Mouse (Mus musculus): ENCODE results near the gene Brk1. TPM values are rescaled to one million over a fixed set of nuclear protein-coding genes. Genes with fewer than 3 reads are reported as not detected.
A peak's percentile ranks its signal among the peaks of the same experiment; 100 is the strongest.

Gene Brk1
- total and polyA plus RNA-seq, 3 experiments: 112 to 245 (median 142) TPM

- in situ Hi-C loops (cut with MboI; ENCODE audit: low pct_ligation_motif_present, low pct_unique_long_range_greater_than_20kb, low sequenced_read_pairs): no loop called here
- TF ChIP-seq ETS1 (conservative IDR thresholded peaks at IDR 0.05; ENCODE audit: low read depth, low read length): peak; percentile 91
- no peak for TF ChIP-seq USF1 (IDR thresholded peaks at IDR 0.05; ENCODE audit: low read depth, low read length)
- TF ChIP-seq SMC3 (IDR thresholded peaks at IDR 0.05; ENCODE audit: low read depth, low read length): no peak
- no peak for TF ChIP-seq CHD2 (IDR thresholded peaks at IDR 0.05; ENCODE audit: low read length)
- no peak for TF ChIP-seq SIN3A (IDR thresholded peaks at IDR 0.05; ENCODE audit: low read length)
- peak; percentile 65; the same call in 1 of the 2 replicates for TF ChIP-seq ELF1 (IDR thresholded peaks at IDR 0.05; ENCODE audit: low read depth, low read length)
- no peak for TF ChIP-seq MAFK (IDR thresholded peaks at IDR 0.05; ENCODE audit: insufficient replicate concordance, low read length)
- TF ChIP-seq MYC (IDR thresholded peaks at IDR 0.05; ENCODE audit: low read depth, low read length): 0 out of 2 replicates have a peak, but pooled peaks have one; percentile 28
- no peak for TF ChIP-seq ZC3H11A (IDR thresholded peaks at IDR 0.05; ENCODE audit: low read depth, low read length)
- peak; percentile 71 for TF ChIP-seq JUN (IDR thresholded peaks at IDR 0.05; ENCODE audit: insufficient read depth, low read depth, low read length)
- TF ChIP-seq MXI1 (IDR thresholded peaks at IDR 0.05; ENCODE audit: low read depth, low read length): no peak
- no peak for TF ChIP-seq MAZ (IDR thresholded peaks at IDR 0.05; ENCODE audit: low read depth, low read length)
- peak; percentile 43; the same call in 1 of the 2 replicates for TF ChIP-seq TCF12 (IDR thresholded peaks at IDR 0.05; ENCODE audit: low read depth, low read length)
- TF ChIP-seq RCOR1 (conservative IDR thresholded peaks at IDR 0.05; ENCODE audit: low read depth, low read length): no peak; the same call in 1 of the 2 replicates
- no peak for TF ChIP-seq USF2 (conservative IDR thresholded peaks at IDR 0.05; ENCODE audit: low read depth, low read length)
- TF ChIP-seq MEF2A (IDR thresholded peaks at IDR 0.05; ENCODE audit: borderline replicate concordance, low read depth, low read length): peak; percentile 69; the same call in 1 of the 2 replicates
- no peak for TF ChIP-seq TBP (conservative IDR thresholded peaks at IDR 0.05; ENCODE audit: low read depth, low read length)
- peak; percentile 43 for TF ChIP-seq BHLHE40 (IDR thresholded peaks at IDR 0.05; ENCODE audit: low read depth, low read length)
- TF ChIP-seq POLR2AphosphoS2 (IDR thresholded peaks at IDR 0.05; ENCODE audit: low read depth, low read length): no peak
- TF ChIP-seq UBTF (IDR thresholded peaks at IDR 0.05; ENCODE audit: low read depth, low read length): no peak
- no peak for TF ChIP-seq NRF1 (IDR thresholded peaks at IDR 0.05; ENCODE audit: low read depth, low read length)
- no peak for TF ChIP-seq E2F4 (IDR thresholded peaks at IDR 0.05; ENCODE audit: insufficient replicate concordance, low read depth, low read length)
- peak; percentile 91 for TF ChIP-seq IRF4 (IDR thresholded peaks at IDR 0.05; ENCODE audit: low read depth, low read length)
- TF ChIP-seq HCFC1 (IDR thresholded peaks at IDR 0.05; ENCODE audit: low read depth, low read length): peak; percentile 31; the same call in 1 of the 2 replicates
- no peak for TF ChIP-seq CTCF (conservative IDR thresholded peaks at IDR 0.05 in 1 of 2, IDR thresholded peaks at IDR 0.05 in 1 of 2; ENCODE audit: low read depth in 2 of 2, low read length in 2 of 2)
- no peak for TF ChIP-seq GABPA (IDR thresholded peaks at IDR 0.05; ENCODE audit: insufficient replicate concordance, low read depth, low read length)
- no peak for TF ChIP-seq KAT2A (IDR thresholded peaks at IDR 0.05; ENCODE audit: insufficient replicate concordance, low read length)
- no peak for TF ChIP-seq ZMIZ1 (IDR thresholded peaks at IDR 0.05; ENCODE audit: low read depth, low read length)
- TF ChIP-seq ZNF384 (IDR thresholded peaks at IDR 0.05; ENCODE audit: low read depth, low read length): no peak
- TF ChIP-seq CHD1 (IDR thresholded peaks at IDR 0.05; ENCODE audit: low read depth, low read length): no peak
- peak; percentile 90 for TF ChIP-seq EP300 (IDR thresholded peaks at IDR 0.05; ENCODE audit: low read length)
- no peak for TF ChIP-seq PAX5 (IDR thresholded peaks at IDR 0.05; ENCODE audit: low read length)
- TF ChIP-seq NELFE (IDR thresholded peaks at IDR 0.05; ENCODE audit: low read depth, low read length): no peak
- TF ChIP-seq JUND (conservative IDR thresholded peaks at IDR 0.05; ENCODE audit: low read depth, low read length): peak; percentile 82; the same call in 1 of the 2 replicates
- no peak; the same call in none of the 2 replicates for TF ChIP-seq MAX (IDR thresholded peaks at IDR 0.05; ENCODE audit: low read length)
- TF ChIP-seq RAD21 (IDR thresholded peaks at IDR 0.05; ENCODE audit: low read depth, low read length): no peak
- TF ChIP-seq POLR2A (IDR thresholded peaks at IDR 0.05; ENCODE audit: low read depth, low read length): no peak
- TF ChIP-seq ZKSCAN1 (IDR thresholded peaks at IDR 0.05; ENCODE audit: borderline replicate concordance, low read depth, low read length): no peak
- Histone ChIP-seq H3K9ac (ENCODE audit: insufficient read depth, low read depth) (peak overlapping the region; percentile 29), H3K4me2 (ENCODE audit: insufficient read depth, low read depth, poor library complexity, severe bottlenecking) (peak overlapping the region; percentile 48), H3K9me3 (replicated peaks; ENCODE audit: low read length) (no peaks in the 10 kb centered on the region), H3K27ac (ENCODE audit: insufficient read depth, low read depth) (peak overlapping the region; percentile 64), H3K4me1 (ENCODE audit: control insufficient read depth in 1 of 2, insufficient read depth in 2 of 2) (peaks cover 21 to 82% of the 10 kb centered on the region in 2 experiments), H3K79me2 (replicated peaks; ENCODE audit: control insufficient read depth, extremely low read depth, insufficient read depth, poor library complexity, severe bottlenecking) (peaks cover 70% of the 10 kb centered on the region), H3K36me3 (replicated peaks in 1 of 2; ENCODE audit: control insufficient read depth in 1 of 2, insufficient read depth in 1 of 2, low read length in 1 of 2) (peaks cover 21 to 58% of the 10 kb centered on the region in 2 experiments), H3K4me3 (replicated peaks in 1 of 3; ENCODE audit: low read depth in 2 of 3, low read length in 2 of 3, poor library complexity in 1 of 3) (no peak overlapping the region), H3K27me3 (replicated peaks) (no peaks in the 10 kb centered on the region)
- peak; percentile 48 for DNase-seq (ENCODE audit: extremely low read depth)
- dilution Hi-C loops (cut with MboI; ENCODE audit: extremely low pct_ligation_motif_present, extremely low pct_unique_long_range_greater_than_20kb, low sequenced_read_pairs): no loop called here
Observed at GRCm38 (mm10) chr6:113644808-113645207, 40.2 kb downstream of the Brk1 start.
